Mouse (Mus musculus) brown adipose tissue, adult 24 weeks (tissue): ENCODE data around the gene Cog5. TPM values are rescaled to one million over a fixed set of nuclear protein-coding genes. Genes with fewer than 3 reads are reported as not detected.

Experiments
- H3K27ac ChIP-seq: fragments of 200-500 bp; replicated peaks from 2 replicates; pipeline ENCODE4 v1.5.1; 2012; ENCODE audit warnings: low read depth, mild to moderate bottlenecking, low read length
- H3K4me1 ChIP-seq: fragments of 200-500 bp; 2 replicates; pipeline ENCODE4 v1.6.1; 2012; ENCODE audit warnings: low read length, mixed read lengths; ENCODE audit not compliant: control insufficient read depth, insufficient read depth, insufficient read length
- H3K4me3 ChIP-seq: fragments of 200-500 bp; 2 replicates; pipeline ENCODE4 v1.5.1; 2012; ENCODE audit warnings: low read depth, mild to moderate bottlenecking, low read length, moderate library complexity; ENCODE audit not compliant: insufficient read depth
- polyA plus RNA-seq: library from polyadenylated mRNA; stranded (reverse); fragments of >200 nt; gene quantifications from 2 replicates; pipeline ENCODE4 v1.2.4, GENCODE M21; 2012; ENCODE audit not compliant: missing spikeins, insufficient read depth, insufficient read length

The Cog5 gene
- polyA plus RNA-seq, 1 experiment: 15.9 TPM

- H3K4me3 ChIP-seq: no peak overlapping the region
- H3K4me1 ChIP-seq: no peaks in the 10 kb centered on the region
- no peak overlapping the region for H3K27ac ChIP-seq
These were observed 230.4 kb downstream of the Cog5 start for GRCm38 (mm10) chr12:31885084-31885483.

DNA sequence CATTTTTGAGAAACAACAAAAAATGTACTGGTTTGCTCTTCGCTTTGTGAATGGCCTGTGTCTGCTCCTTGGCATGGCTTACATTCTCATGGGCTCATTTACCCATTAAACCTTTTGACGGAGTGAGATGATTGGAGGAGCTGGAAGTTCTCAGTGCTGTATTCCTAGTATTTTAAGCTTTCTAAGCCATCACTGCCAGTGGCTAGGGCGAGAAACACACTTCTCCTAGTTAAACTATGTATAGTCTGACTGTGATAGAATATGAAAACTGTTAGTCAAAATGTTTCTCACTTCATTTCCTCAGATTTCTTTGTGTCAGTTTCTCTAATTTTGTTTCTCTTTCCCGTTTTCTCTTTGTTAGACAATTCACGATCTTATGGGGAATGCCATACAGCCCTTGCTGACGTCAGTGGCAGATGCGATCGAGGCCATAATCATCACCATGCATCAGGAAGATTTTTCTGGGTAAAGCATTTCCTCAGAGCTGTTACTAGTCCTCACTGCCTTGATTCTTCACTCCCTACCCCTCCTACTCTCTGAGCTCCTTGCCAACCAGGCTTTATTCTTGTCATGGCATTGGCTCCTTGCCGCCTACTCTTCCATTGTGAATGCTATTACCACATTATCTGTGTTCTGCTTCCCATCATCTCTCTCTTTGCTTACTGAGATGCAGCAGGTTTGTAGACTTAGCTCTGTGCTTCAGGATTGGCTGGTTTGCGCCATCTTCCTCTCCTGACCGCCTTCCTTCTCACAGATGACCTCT, 231.4 kb downstream of the Cog5 start:
- Histone ChIP-seq H3K4me3 (no peak overlapping the region), H3K27ac (no peak overlapping the region), H3K4me1 (no peaks in the 10 kb centered on the region)

DNA sequence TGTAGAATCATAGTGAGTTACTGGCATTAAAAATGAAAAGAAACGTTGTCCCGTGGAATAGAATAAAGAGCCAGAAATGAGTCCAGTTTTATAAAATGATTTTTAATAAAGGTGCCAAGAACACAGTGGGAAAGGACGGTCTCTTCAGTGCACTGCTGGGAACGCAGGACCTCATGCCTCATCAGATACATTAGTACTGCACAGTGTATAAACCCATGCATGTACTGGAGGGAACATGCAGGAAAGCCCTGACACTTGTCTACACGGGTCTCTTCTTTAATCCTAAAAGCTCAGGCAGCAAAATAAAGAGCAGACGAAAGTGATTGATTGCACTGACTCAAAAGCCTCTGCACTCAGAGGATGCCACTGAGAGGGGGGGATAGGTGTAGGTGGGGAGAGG, 236.0 kb downstream of the Cog5 start:
- no peak overlapping the region for H3K4me3 ChIP-seq
- H3K27ac ChIP-seq: no peak overlapping the region
- no peaks in the 10 kb centered on the region for H3K4me1 ChIP-seq

DNA sequence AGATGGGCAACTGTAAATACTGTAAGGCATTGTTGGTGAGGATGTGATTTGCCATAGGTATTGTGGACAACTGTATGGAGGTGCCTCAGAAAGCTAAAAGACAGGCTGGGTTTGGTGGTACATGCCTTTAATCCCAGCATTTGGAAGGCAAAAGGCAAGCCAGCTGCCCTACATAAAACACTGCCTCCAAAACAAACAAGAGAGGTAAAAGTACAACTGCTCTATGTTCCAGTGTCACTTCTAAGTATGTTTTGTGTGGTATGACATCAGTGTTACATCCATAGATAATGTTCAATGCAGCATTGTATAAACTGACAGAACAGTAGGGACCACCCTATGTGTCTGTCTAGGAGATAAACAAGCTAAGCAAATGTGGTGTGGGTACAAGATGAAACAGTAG, 237.4 kb downstream of the Cog5 start:
- Histone ChIP-seq H3K4me3 (no peak overlapping the region), H3K4me1 (no peaks in the 10 kb centered on the region)

GRCm38 (mm10) chr12:31892771-31893170, 238.1 kb downstream of the Cog5 start:
- Histone ChIP-seq H3K4me1 (no peaks in the 10 kb centered on the region), H3K27ac (no peak overlapping the region), H3K4me3 (no peak overlapping the region)

More for the DNA sequence above, 237.4 kb downstream of the Cog5 start:
- no peak overlapping the region for H3K27ac ChIP-seq

DNA sequence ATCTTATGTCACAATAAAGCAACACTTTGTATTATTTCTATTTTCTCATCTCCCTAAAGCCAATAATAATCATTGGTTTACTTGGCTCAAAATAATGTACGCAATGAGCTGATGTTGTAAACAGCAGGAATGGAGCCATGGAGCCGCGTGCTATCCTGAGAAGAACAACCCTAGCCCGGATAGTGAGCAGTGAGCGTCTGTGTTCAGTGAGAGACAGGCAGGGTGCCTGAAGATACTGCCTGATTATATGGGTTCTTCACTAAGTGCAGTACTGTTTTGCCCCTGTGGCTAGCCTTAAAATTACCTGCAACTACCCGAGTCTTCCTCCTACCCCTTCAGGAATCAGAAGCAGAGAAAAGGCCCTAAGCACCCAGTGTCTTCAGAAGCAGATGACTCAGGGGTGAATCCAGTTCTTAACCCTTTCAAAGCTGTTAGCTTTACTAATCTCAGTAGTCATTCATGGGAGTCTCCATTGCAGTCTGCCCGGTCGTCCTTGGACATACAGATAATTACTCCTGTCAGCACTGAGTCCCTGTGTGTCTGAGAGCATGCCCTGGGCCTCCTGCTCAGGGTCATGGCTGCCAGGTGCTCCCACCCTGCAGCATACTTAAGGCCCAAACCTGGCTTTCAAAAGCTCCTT, 240.5 kb downstream of the Cog5 start:
- Histone ChIP-seq H3K27ac (no peak overlapping the region), H3K4me3 (no peak overlapping the region), H3K4me1 (no peaks in the 10 kb centered on the region)

GRCm38 (mm10) chr12:31895888-31896287, 241.2 kb downstream of the Cog5 start:
- H3K4me1 ChIP-seq: no peaks in the 10 kb centered on the region
- H3K27ac ChIP-seq: no peak overlapping the region
- H3K4me3 ChIP-seq: no peak overlapping the region

- H3K4me1 ChIP-seq: no peaks in the 10 kb centered on the region
- H3K4me3 ChIP-seq: no peak overlapping the region
- H3K27ac ChIP-seq: no peak overlapping the region
These were observed 241.6 kb downstream of the Cog5 start for GRCm38 (mm10) chr12:31896295-31896694.

- no peak overlapping the region for H3K27ac ChIP-seq
- H3K4me1 ChIP-seq: no peaks in the 10 kb centered on the region
- no peak overlapping the region for H3K4me3 ChIP-seq
These were observed 242.3 kb downstream of the Cog5 start for GRCm38 (mm10) chr12:31896986-31897385.

DNA sequence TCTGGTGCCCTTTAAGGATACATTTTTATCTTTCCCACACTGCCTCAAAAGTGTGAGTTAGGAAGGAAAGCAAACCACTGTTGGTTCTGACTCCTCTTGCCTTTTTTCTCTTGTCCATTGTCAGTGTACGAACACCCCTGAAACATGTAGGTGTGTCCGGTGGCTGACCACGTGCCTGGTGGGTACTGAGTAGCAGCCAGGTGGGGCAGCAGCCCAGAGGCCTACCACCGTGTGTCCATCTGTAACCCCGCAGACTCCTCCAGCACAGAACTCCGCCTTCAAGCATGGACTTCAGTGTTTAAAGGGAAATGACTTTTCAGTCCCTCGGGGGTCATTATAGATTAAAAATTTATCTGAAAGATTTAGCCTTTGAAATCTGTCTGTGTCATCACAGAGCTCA, 242.8 kb downstream of the Cog5 start:
- no peak overlapping the region for H3K4me3 ChIP-seq
- no peak overlapping the region for H3K27ac ChIP-seq
- H3K4me1 ChIP-seq: no peaks in the 10 kb centered on the region

- no peak overlapping the region for H3K4me3 ChIP-seq
- no peak overlapping the region for H3K27ac ChIP-seq
- H3K4me1 ChIP-seq: no peaks in the 10 kb centered on the region
These were observed 245.8 kb downstream of the Cog5 start for GRCm38 (mm10) chr12:31900391-31900914.

DNA sequence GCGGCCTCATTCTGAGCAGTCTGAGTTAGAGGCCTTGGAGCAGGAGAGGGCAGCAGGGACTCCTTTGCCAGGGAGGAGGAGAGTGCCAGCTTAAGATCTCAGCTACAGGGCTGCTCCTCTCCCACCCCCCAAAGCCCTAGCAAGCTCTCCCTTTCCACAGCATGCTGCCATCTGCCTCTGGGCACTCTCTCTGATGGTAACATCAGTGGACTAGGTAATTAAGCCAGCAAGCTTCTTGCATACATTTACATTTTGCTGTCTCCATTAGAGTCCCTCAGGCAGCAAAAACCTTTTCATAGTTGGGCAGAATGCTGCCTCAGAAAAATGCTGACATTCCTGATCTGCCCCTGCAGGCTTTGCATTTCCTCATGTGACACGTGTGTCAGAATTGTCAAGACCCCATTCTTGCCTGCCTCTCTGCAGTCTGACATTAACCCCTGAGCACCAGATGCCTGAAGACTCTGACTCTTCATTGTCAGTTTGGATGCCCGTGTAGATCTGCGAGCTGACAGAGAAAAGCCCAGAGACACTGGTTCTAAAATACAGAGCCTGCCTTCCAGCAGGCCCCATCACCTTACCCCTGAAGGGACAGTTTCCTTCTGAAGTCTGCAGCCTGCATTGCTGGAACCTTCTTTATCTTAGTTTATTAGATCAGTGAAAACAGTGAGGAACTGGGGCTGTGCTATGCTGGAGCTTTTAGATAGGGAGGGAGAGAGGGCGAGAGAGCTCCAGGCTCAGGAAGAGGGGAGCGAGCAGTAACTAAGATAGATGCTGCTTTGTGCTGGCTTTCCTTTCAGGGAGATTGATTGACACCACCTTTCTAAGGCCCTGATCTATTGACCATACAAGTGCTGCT, 251.3 kb downstream of the Cog5 start:
- Histone ChIP-seq H3K4me1 (no peaks in the 10 kb centered on the region), H3K4me3 (no peak overlapping the region), H3K27ac (no peak overlapping the region)

DNA sequence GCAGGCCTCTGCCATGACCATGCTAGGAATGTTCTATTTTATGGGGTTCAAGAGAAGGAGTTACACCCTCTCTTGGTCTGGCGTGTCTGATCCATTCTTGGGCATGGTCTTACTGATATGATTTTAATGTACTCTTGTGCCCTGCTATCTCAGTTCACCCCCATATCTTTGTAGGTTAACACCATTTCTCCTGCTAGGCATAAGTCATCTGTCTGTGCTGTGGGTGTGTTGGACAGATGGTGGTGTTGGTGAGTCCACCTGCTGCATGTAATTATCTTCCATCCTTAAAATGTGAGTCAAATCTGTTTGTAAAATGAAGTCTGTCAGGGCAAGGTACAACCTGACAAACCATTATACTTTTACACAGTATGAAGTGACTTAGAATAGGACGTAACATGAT, 252.8 kb downstream of the Cog5 start:
- H3K4me1 ChIP-seq: no peaks in the 10 kb centered on the region

GRCm38 (mm10) chr12:31912966-31913551, 258.4 kb downstream of the Cog5 start:
- Histone ChIP-seq H3K27ac (no peak overlapping the region), H3K4me3 (no peak overlapping the region), H3K4me1 (no peaks in the 10 kb centered on the region)

More for the DNA sequence above, 252.8 kb downstream of the Cog5 start:
- Histone ChIP-seq H3K4me3 (no peak overlapping the region), H3K27ac (no peak overlapping the region)

DNA sequence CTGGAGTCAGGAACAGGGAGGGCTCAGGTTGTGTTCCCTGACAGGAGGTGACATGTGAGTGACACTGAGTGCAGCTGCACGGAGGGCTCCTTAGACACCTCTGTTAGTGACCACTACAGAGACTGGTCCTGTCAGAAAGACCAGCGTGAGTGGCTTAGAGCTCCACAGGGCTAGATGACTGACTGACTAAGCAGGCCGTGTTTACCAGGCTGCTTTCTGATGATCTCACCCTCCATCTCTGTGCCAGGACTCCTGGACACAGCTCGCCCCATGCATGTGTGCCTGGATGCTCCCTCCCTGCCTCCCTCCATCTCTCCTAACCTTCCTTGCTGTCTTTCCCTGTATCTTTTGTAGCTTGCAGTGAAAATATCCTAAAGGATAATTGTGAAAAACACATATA, 258.9 kb downstream of the Cog5 start:
- Histone ChIP-seq H3K4me3 (no peak overlapping the region), H3K27ac (no peak overlapping the region), H3K4me1 (no peaks in the 10 kb centered on the region)
